Mouse (Mus musculus) myocyte (in vitro differentiated cells): ENCODE measurements around the gene Fermt2. TPM values are rescaled to one million over a fixed set of nuclear protein-coding genes. Genes with fewer than 3 reads are reported as not detected.

Source experiments
- H3K27me3 ChIP-seq: one replicate; pipeline ENCODE4 v1.6.1; 2011; ENCODE audit not compliant: control insufficient read depth, insufficient read depth, insufficient read length
- H3K36me3 ChIP-seq: one replicate; pipeline ENCODE4 v1.6.1; 2011; ENCODE audit not compliant: control insufficient read depth, insufficient read depth
- H3K4me2 ChIP-seq: one replicate; pipeline ENCODE4 v1.6.1; 2011; ENCODE audit warnings: low read depth, control low read depth
- H3K4me3 ChIP-seq: one replicate; pipeline ENCODE4 v1.5.1; 2011; ENCODE audit warnings: mild to moderate bottlenecking, control low read depth, moderate library complexity
- H3K79me2 ChIP-seq: one replicate; pipeline ENCODE4 v1.6.1; 2011; ENCODE audit not compliant: control insufficient read depth, insufficient read depth
- H3ac ChIP-seq: one replicate; pipeline ENCODE4 v1.6.1; 2011; ENCODE audit not compliant: control insufficient read depth, insufficient read length
- CEBPB ChIP-seq: IDR thresholded peaks from 2 replicates; pipeline ENCODE4 v1.6.1; 2011; ENCODE audit warnings: mild to moderate bottlenecking, moderate library complexity; ENCODE audit not compliant: poor library complexity, insufficient read depth, severe bottlenecking
- E2F4 ChIP-seq: IDR thresholded peaks from one replicate; pipeline ENCODE4 v1.6.1; 2011; ENCODE audit warnings: mild to moderate bottlenecking, control low read depth, moderate library complexity; ENCODE audit not compliant: insufficient read depth
- MAX ChIP-seq: IDR thresholded peaks from one replicate; pipeline ENCODE4 v1.6.1; 2011; ENCODE audit warnings: low read depth, mild to moderate bottlenecking, control low read depth
- MYOD1 ChIP-seq, 3 experiments: IDR thresholded peaks; one replicate each; pipeline ENCODE4 v1.6.1; 2011; ENCODE audit warnings: control low read depth in 2 of 3, low read depth in 2 of 3, mild to moderate bottlenecking in 2 of 3, moderate library complexity in 1 of 3; ENCODE audit not compliant: insufficient read length in 2 of 3, control insufficient read depth in 1 of 3
- MYOG ChIP-seq, 3 experiments: IDR thresholded peaks; one replicate each; pipeline ENCODE4 v1.6.1; 2011; ENCODE audit warnings: control low read depth in 2 of 3, low read depth in 2 of 3, mild to moderate bottlenecking in 2 of 3; ENCODE audit not compliant: insufficient read length in 2 of 3, control insufficient read depth in 1 of 3, insufficient read depth in 1 of 3
- POLR2A ChIP-seq: IDR thresholded peaks from one replicate; pipeline ENCODE4 v1.6.1; 2011; ENCODE audit warnings: low read depth, mild to moderate bottlenecking, control low read depth, moderate library complexity; ENCODE audit not compliant: insufficient read length
- POLR2AphosphoS2 ChIP-seq: IDR thresholded peaks from one replicate; pipeline ENCODE4 v1.6.1; 2011; ENCODE audit warnings: low read depth, control low read depth; ENCODE audit not compliant: insufficient read length
- REST ChIP-seq: IDR thresholded peaks from one replicate; pipeline ENCODE4 v1.6.1; 2011; ENCODE audit warnings: mild to moderate bottlenecking, control low read depth, moderate library complexity; ENCODE audit not compliant: insufficient read depth, insufficient read length
- SRF ChIP-seq: IDR thresholded peaks from one replicate; pipeline ENCODE4 v1.6.1; 2011; ENCODE audit warnings: low read depth; ENCODE audit not compliant: control insufficient read depth, insufficient read length
- TCF12 ChIP-seq: IDR thresholded peaks from one replicate; pipeline ENCODE4 v1.6.1; 2011; ENCODE audit warnings: mild to moderate bottlenecking, control low read depth; ENCODE audit not compliant: poor library complexity, insufficient read depth, severe bottlenecking
- TCF3 ChIP-seq: IDR thresholded peaks from one replicate; pipeline ENCODE4 v1.6.1; 2011; ENCODE audit warnings: low read depth, control low read depth; ENCODE audit not compliant: insufficient read length
- USF1 ChIP-seq: IDR thresholded peaks from one replicate; pipeline ENCODE4 v1.6.1; 2011; ENCODE audit warnings: low read depth, mild to moderate bottlenecking, control low read depth, moderate library complexity
- polyA plus RNA-seq: library from polyadenylated mRNA; unstranded; fragments of >200 nt; fragmentation: generic; extraction: Trizol; gene quantifications from one replicate; pipeline ENCODE4 v1.2.1, GENCODE M21; 2012; ENCODE audit warnings: missing spikeins

Fermt2 gene
- polyA plus RNA-seq, 1 experiment, result 37.9 TPM

- Histone ChIP-seq H3K36me3 (peaks cover 37% of the 10 kb centered on the region), H3ac (no peak overlapping the region), H3K4me2 (no peak overlapping the region), H3K27me3 (no peaks in the 10 kb centered on the region), H3K79me2 (no peaks in the 10 kb centered on the region), H3K4me3 (no peak overlapping the region)
- TF ChIP-seq REST, result no peak
- no peak for TF ChIP-seq POLR2AphosphoS2
- TF ChIP-seq TCF3, result no peak
- TF ChIP-seq MAX, result no peak
- no peak for TF ChIP-seq SRF
- TF ChIP-seq E2F4, result no peak
- no peak for TF ChIP-seq MYOG (IDR thresholded peaks at IDR 0.05; ENCODE audit: control insufficient read depth in 1 of 3, insufficient read depth in 1 of 3, insufficient read length in 2 of 3, low read depth in 2 of 3)
- TF ChIP-seq MYOD1 (IDR thresholded peaks at IDR 0.05; ENCODE audit: control insufficient read depth in 1 of 3, insufficient read length in 2 of 3, low read depth in 2 of 3), result no peak
- TF ChIP-seq USF1, result no peak
- no peak for TF ChIP-seq POLR2A
- no peak for TF ChIP-seq CEBPB
- no peak for TF ChIP-seq TCF12
These were observed 66.3 kb downstream of the Fermt2 start for GRCm38 (mm10) chr14:45463599-45463998.

- Histone ChIP-seq H3ac (no peak overlapping the region), H3K27me3 (no peaks in the 10 kb centered on the region), H3K4me2 (no peak overlapping the region), H3K4me3 (no peak overlapping the region), H3K36me3 (peaks cover 37% of the 10 kb centered on the region), H3K79me2 (no peaks in the 10 kb centered on the region)
- TF ChIP-seq E2F4, result no peak
- no peak for TF ChIP-seq CEBPB
- no peak for TF ChIP-seq TCF12
These were observed 66.9 kb downstream of the Fermt2 start for GRCm38 (mm10) chr14:45462875-45463475.

GRCm38 (mm10) chr14:45462374-45462773 lies 67.5 kb downstream of the Fermt2 start:
- H3K4me3 ChIP-seq, result no peak overlapping the region
- no peaks in the 10 kb centered on the region for H3K27me3 ChIP-seq
- no peaks in the 10 kb centered on the region for H3K79me2 ChIP-seq
- H3ac ChIP-seq, result no peak overlapping the region
- no peak overlapping the region for H3K4me2 ChIP-seq
- TF ChIP-seq CEBPB (no peak), POLR2A (no peak), MYOD1 (IDR thresholded peaks at IDR 0.05; ENCODE audit: control insufficient read depth in 1 of 3, insufficient read length in 2 of 3, low read depth in 2 of 3) (no peak), POLR2AphosphoS2 (no peak), TCF12 (no peak), USF1 (no peak), MAX (no peak), E2F4 (no peak), TCF3 (no peak)
- peaks cover 40% of the 10 kb centered on the region for H3K36me3 ChIP-seq

GRCm38 (mm10) chr14:45461945-45462344 lies 68.0 kb downstream of the Fermt2 start:
- TF ChIP-seq TCF12 (no peak), USF1 (no peak), MYOD1 (IDR thresholded peaks at IDR 0.05; ENCODE audit: control insufficient read depth in 1 of 3, insufficient read length in 2 of 3, low read depth in 2 of 3) (no peak), REST (no peak), MYOG (IDR thresholded peaks at IDR 0.05; ENCODE audit: control insufficient read depth in 1 of 3, insufficient read depth in 1 of 3, insufficient read length in 2 of 3, low read depth in 2 of 3) (no peak), E2F4 (no peak), CEBPB (no peak), SRF (no peak)
- H3K27me3 ChIP-seq, result no peaks in the 10 kb centered on the region
- H3ac ChIP-seq, result no peak overlapping the region
- H3K79me2 ChIP-seq, result no peaks in the 10 kb centered on the region
- no peak overlapping the region for H3K4me2 ChIP-seq
- H3K36me3 ChIP-seq, result peaks cover 40% of the 10 kb centered on the region
- no peak overlapping the region for H3K4me3 ChIP-seq

- H3K79me2 ChIP-seq, result no peaks in the 10 kb centered on the region
- no peak overlapping the region for H3ac ChIP-seq
- no peak overlapping the region for H3K4me2 ChIP-seq
- no peaks in the 10 kb centered on the region for H3K27me3 ChIP-seq
- no peak for TF ChIP-seq MYOG (IDR thresholded peaks at IDR 0.05; ENCODE audit: control insufficient read depth in 1 of 3, insufficient read depth in 1 of 3, insufficient read length in 2 of 3, low read depth in 2 of 3)
- H3K36me3 ChIP-seq, result peaks cover 40% of the 10 kb centered on the region
- no peak overlapping the region for H3K4me3 ChIP-seq
These were observed 69.4 kb downstream of the Fermt2 start for GRCm38 (mm10) chr14:45460491-45460890.

- no peaks in the 10 kb centered on the region for H3K27me3 ChIP-seq
- TF ChIP-seq USF1, result no peak
- no peak for TF ChIP-seq CEBPB
- TF ChIP-seq REST, result no peak
- TF ChIP-seq POLR2AphosphoS2, result no peak
- TF ChIP-seq E2F4, result no peak
- TF ChIP-seq SRF, result no peak
- TF ChIP-seq MYOD1 (IDR thresholded peaks at IDR 0.05; ENCODE audit: control insufficient read depth in 1 of 3, insufficient read length in 2 of 3, low read depth in 2 of 3), result no peak
- TF ChIP-seq POLR2A, result no peak
- no peak for TF ChIP-seq MAX
- no peak for TF ChIP-seq TCF12
- TF ChIP-seq MYOG (IDR thresholded peaks at IDR 0.05; ENCODE audit: control insufficient read depth in 1 of 3, insufficient read depth in 1 of 3, insufficient read length in 2 of 3, low read depth in 2 of 3), result no peak
- no peak for TF ChIP-seq TCF3
- no peaks in the 10 kb centered on the region for H3K79me2 ChIP-seq
- peaks cover 36% of the 10 kb centered on the region for H3K36me3 ChIP-seq
- no peak overlapping the region for H3K4me3 ChIP-seq
- H3ac ChIP-seq, result no peak overlapping the region
- no peak overlapping the region for H3K4me2 ChIP-seq
These were observed 70.0 kb downstream of the Fermt2 start for GRCm38 (mm10) chr14:45459877-45460276.
